Mouse (Mus musculus): ENCODE results near the gene Rd3. TPM values are rescaled to one million over a fixed set of nuclear protein-coding genes. Genes with fewer than 3 reads are reported as not detected.
A peak's percentile ranks its signal among the peaks of the same experiment; 100 is the strongest.

Gene Rd3
- polyA plus RNA-seq, 1 experiment from 2014 or later: 1.9 TPM

DNA sequence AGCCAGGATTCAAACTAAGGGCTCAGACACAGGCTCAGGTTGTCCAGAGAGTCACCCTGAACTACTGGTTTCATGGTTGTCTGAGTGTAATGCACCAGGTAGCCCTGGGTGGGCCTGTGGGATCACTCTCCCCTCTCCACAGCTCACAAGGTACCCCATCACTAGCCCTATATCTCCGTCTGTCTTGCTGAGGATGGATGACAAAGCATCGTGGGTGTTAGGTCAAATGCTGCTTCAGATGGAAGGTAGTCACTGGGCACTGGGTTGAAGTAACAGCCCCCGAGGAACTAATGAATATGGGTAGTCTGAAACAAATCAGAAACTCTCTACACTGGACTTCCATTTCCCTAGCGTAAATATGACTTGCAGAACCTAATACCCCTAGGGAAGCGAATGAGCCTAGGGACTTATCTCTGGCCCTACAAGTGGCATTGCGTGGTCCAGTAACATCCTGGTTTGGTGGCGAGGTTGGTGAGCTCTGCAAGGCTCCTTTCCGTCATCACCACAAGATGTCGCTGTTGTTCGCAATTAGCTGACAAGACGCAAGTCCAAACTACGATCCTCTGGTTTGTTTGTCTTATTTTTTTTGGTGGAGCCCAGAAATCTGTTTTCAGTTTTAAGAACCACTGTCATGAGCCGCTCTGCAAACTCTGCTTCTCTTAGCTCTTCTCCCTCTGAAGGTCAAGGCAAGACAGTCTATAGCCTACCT lies 12.2 kb upstream of the Rd3 start:
- H3K4me2 ChIP-seq: no peak overlapping the region

DNA sequence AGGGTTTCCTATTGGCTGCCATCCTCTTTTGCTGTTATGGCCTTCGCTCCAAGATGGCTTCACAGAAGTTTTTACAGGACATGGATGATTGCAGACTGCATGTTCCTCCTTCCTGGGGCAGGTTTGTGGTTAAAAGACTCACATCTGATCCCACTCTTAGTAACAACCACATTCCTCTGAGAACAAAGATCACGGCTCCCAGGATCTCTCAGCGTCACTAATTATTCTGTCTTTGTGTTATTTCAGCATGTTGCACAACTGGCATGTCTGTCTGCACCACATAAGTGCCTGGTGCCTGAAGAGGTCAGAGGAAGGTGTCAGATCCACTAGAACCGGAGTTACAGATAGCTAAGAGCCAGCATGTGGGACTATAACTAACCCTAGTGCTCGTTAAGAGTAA lies 7.2 kb upstream of the Rd3 start:
- 77% methylated on average over 5 of the region's 5 CpGs for WGBS
- no peaks in the 10 kb centered on the region for H3K27me3 ChIP-seq (replicated peaks)
- no peak overlapping the region for H3K9ac ChIP-seq (replicated peaks)
- no peaks in the 10 kb centered on the region for H3K36me3 ChIP-seq
- no peak overlapping the region for H3K4me3 ChIP-seq (replicated peaks)
- H3K4me2 ChIP-seq: no peak overlapping the region
- no peak overlapping the region for H3K27ac ChIP-seq (replicated peaks)
- H3K9me3 ChIP-seq (replicated peaks): no peaks in the 10 kb centered on the region
- H3K4me1 ChIP-seq: 0 out of 2 replicates have a peak, but pooled peaks cover under 1% of the 10 kb centered on the region
- no peak for ATAC-seq (ENCODE audit: low FRiP score)

More for the DNA sequence above, 12.2 kb upstream of the Rd3 start:
- 18% methylated on average over 13 of the region's 13 CpGs for WGBS
- H3K27ac ChIP-seq (replicated peaks): no peak overlapping the region
- no peaks in the 10 kb centered on the region for H3K36me3 ChIP-seq
- no peaks in the 10 kb centered on the region for H3K4me1 ChIP-seq
- H3K9me3 ChIP-seq (replicated peaks): no peaks in the 10 kb centered on the region
- no peak overlapping the region for H3K4me3 ChIP-seq (replicated peaks)
- ATAC-seq (ENCODE audit: low FRiP score): peak; percentile 50; the same call in 1 of the 2 replicates
- no peaks in the 10 kb centered on the region for H3K27me3 ChIP-seq (replicated peaks)
- H3K9ac ChIP-seq (replicated peaks): no peak overlapping the region

DNA sequence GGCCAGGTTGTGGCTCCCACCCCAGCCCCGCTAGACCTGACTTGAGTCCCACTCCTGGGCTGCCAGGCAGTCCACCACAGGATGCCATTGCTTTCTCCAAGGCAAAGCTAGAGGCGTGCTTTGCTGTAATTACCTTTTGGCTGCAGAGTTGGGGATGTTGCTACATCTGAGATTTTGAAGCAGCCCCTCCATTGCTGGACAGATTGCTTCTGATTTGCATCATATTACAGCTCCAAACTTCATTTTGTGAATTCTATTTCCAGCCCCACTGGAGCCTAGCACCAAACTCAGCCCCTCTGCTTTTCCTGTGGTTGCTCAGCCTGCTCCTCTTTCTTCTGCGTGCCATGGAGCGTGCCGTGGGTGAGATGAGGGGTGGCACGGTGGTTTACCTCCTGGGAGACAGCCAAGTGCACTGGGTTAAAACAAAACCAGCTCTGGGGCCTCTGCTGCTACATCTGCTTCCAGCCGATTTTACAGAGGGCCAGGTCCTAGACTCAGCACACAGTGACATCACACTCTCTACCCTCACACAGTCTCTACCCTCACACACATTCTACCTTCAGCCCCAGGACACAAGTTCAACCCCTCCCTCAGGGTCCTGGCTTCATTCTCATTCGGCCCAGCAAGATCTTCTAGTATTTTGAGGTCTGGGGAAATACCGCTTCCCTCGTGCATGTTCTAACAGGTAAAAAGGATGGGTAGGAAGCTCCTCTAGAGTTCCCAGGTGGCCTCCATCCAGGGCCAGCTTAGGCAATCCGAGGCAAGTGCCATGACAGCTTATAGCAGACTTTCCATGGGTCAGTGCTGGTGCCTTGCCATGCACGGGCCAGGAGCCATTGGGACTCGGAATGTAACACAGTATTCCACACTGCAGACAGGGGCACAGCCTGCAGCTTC lies 2.4 kb upstream of the Rd3 start:
- no peak overlapping the region for H3K9ac ChIP-seq (replicated peaks)
- no peak for ATAC-seq (ENCODE audit: low FRiP score)
- no peak overlapping the region for H3K27ac ChIP-seq (replicated peaks)
- H3K4me2 ChIP-seq: no peak overlapping the region
- H3K27me3 ChIP-seq (replicated peaks): no peaks in the 10 kb centered on the region
- WGBS: 65% methylated on average over 13 of the region's 13 CpGs
- H3K4me1 ChIP-seq: peaks cover 14% of the 10 kb centered on the region
- H3K36me3 ChIP-seq: no peaks in the 10 kb centered on the region
- H3K4me3 ChIP-seq (replicated peaks): no peak overlapping the region
- H3K9me3 ChIP-seq (replicated peaks): no peaks in the 10 kb centered on the region

DNA sequence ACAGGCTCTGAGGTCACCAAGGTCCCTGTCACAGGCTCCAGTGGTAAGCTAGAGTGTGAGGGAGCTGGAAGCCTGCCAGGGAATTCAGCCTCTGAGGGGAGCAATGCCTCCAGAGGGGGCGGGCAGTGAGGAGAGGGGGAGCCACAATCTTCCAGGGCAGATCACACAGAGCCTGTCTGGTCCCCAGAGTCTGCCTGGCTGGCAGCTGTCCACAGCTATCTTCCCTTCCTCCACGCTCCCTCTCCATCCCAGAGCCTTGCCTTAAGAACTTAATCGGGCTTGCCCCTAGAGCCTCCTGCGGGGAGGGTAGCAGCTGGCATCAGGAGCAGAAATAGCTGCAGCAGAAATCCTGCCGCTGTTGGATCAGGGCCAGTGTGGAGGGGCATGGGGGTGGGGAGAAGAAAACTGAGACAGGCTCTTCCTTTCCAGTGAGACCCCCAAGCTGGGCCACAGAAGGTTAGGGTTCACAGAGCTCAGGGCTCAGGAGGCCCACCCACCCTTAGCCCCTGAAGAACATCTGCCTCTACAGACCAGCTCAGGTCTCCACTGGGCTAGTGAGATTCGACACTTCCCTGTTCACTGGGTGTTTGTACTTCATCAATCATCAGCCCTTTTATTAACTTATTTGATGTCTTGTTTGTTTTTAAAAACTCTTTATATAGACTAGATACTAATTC lies 4.4 kb downstream of the Rd3 start:
- WGBS: 25% methylated on average over 5 of the region's 6 CpGs
- H3K4me2 ChIP-seq: no peak overlapping the region

DNA sequence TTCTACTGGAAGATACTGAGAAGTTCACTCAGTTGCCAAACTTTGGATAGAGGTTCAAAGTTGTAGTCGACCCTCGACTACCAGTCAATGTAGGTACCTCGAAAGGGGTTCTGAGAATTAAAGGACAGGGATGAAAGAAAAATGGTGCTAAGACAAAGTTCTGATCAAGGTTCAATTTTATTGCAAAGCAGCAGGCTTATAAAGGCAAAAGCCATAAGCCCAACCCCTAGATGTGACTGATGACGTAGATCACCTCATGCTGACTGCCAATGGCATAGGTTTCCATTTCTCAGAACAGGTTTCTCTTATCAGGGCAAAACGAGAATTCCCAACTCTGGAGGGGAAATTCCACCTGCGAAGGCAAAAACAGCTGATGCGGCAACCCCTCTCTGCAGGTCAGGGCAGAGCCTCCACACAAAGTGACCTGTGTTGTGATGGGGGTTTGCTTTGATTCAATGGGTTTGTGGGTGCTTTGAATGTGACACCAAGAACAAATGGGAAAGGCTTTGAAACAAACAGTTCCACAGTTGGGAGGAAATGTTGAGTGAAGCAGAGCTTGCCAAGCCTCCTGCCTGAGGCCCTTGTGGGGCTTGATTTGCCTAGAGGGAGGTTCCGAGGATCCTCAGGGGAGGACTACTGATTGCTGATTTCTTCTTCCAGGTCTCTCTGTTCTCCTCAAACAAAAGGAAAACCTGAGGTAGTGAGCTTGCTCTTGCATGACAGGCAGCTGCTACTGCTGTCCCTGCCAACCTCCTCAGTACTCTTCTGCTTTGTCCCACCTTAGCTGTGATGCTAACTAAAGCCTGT lies 9.7 kb downstream of the Rd3 start:
- Histone ChIP-seq H3K27me3 (replicated peaks) (0 out of 2 replicates have a peak, but pooled peaks cover 3% of the 10 kb centered on the region), H3K9ac (replicated peaks) (no peak overlapping the region), H3K4me3 (replicated peaks) (no peak overlapping the region), H3K9me3 (replicated peaks) (no peaks in the 10 kb centered on the region), H3K4me1 (peaks cover 8% of the 10 kb centered on the region; the same call in 1 of the 2 replicates), H3K27ac (replicated peaks) (no peak overlapping the region), H3K4me2 (no peak overlapping the region), H3K36me3 (no peaks in the 10 kb centered on the region)
- no peak for ATAC-seq (ENCODE audit: low FRiP score)
- 82% methylated on average over 8 of the region's 8 CpGs for WGBS

More for the DNA sequence above, 4.4 kb downstream of the Rd3 start:
- H3K27ac ChIP-seq (replicated peaks): no peak overlapping the region
- peak; percentile 67; the same call in 1 of the 2 replicates for ATAC-seq (ENCODE audit: low FRiP score)
- no peak overlapping the region for H3K9ac ChIP-seq (replicated peaks)
- no peaks in the 10 kb centered on the region for H3K36me3 ChIP-seq
- peaks cover 19% of the 10 kb centered on the region for H3K4me1 ChIP-seq
- H3K4me3 ChIP-seq (replicated peaks): no peak overlapping the region
- no peaks in the 10 kb centered on the region for H3K9me3 ChIP-seq (replicated peaks)
- 0 out of 2 replicates have a peak, but pooled peaks cover 3% of the 10 kb centered on the region for H3K27me3 ChIP-seq (replicated peaks)

DNA sequence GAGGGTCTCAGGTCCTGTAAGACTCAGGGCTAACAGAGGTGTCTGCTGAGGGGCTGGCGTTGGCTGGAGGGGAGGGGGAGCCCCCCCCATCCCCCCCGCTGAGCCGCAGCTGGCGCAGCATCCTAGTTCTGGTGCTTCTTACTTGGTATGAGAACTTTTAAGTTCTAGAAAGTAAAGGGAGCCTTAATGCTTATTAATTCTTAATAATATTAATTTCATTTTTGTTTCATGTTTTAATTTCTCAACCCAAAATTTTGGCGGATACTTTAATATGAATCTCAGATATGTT lies 10.3 kb downstream of the Rd3 start:
- Histone ChIP-seq H3K4me1 (peaks cover 8% of the 10 kb centered on the region; the same call in 1 of the 2 replicates), H3K9me3 (replicated peaks) (no peaks in the 10 kb centered on the region), H3K27ac (replicated peaks) (no peak overlapping the region), H3K4me2 (no peak overlapping the region), H3K36me3 (no peaks in the 10 kb centered on the region), H3K4me3 (replicated peaks) (no peak overlapping the region), H3K27me3 (replicated peaks) (0 out of 2 replicates have a peak, but pooled peaks cover 3% of the 10 kb centered on the region), H3K9ac (replicated peaks) (no peak overlapping the region)
- 51% methylated on average over 5 of the region's 5 CpGs for WGBS
- no peak for ATAC-seq (ENCODE audit: low FRiP score)

DNA sequence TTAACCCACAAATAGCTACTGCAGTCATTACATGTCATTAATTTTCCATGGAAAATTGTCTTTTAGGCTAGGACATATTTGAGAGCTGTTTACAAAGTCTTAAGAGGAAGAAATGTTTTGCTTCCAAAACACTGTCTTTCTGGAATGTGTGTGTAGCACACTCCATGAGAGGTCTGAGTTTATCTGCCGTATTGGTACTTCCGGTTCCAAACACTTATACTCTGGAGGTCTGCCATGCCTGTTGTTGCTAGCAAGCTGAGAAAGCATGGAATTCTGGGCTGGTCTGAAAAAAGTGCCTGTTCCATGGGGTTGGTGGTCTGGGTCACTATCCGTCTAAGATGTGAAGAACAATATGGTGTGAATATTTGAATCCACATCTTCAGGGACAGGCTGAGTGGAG lies 11.5 kb downstream of the Rd3 start:
- H3K4me2 ChIP-seq: no peak overlapping the region
- H3K4me3 ChIP-seq (replicated peaks): no peak overlapping the region
- 92% methylated on average over 3 of the region's 3 CpGs for WGBS
- ATAC-seq (ENCODE audit: low FRiP score): no peak
- no peak overlapping the region for H3K27ac ChIP-seq (replicated peaks)
- no peak overlapping the region for H3K9ac ChIP-seq (replicated peaks)
- H3K9me3 ChIP-seq (replicated peaks): no peaks in the 10 kb centered on the region
- H3K36me3 ChIP-seq: no peaks in the 10 kb centered on the region
- H3K27me3 ChIP-seq (replicated peaks): 0 out of 2 replicates have a peak, but pooled peaks cover 3% of the 10 kb centered on the region
- peaks cover 8% of the 10 kb centered on the region; the same call in 1 of the 2 replicates for H3K4me1 ChIP-seq

DNA sequence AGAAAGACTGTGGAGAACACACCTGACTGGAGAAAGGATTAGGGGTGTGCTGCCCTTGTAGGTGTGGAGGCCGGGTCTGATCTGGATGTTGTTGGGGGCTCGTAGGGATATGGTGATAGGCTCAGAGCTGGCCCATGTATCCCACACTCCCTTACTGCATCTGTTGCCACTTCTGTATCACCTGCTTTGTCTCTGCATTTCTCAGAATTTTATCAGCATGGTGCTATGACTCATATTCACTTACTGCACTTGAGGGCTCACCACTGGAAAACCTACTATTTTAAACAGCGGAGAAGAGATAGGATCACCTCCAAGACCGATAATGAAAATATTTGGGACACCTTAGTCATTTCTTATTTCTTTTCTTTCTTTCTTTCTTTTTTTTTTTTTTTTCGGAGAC lies 11.9 kb downstream of the Rd3 start:
- Histone ChIP-seq H3K9me3 (replicated peaks) (no peaks in the 10 kb centered on the region), H3K4me2 (peak overlapping the region; percentile 62), H3K9ac (replicated peaks) (no peak overlapping the region), H3K4me3 (replicated peaks) (0 out of 2 replicates have a peak overlapping the region, but pooled peaks have one; percentile 59), H3K4me1 (peaks cover 8% of the 10 kb centered on the region; the same call in 1 of the 2 replicates), H3K36me3 (no peaks in the 10 kb centered on the region), H3K27ac (replicated peaks) (no peak overlapping the region), H3K27me3 (replicated peaks) (0 out of 2 replicates have a peak, but pooled peaks cover 3% of the 10 kb centered on the region)
- 99% methylated on average over 5 of the region's 5 CpGs for WGBS
- no peak for ATAC-seq (ENCODE audit: low FRiP score)

DNA sequence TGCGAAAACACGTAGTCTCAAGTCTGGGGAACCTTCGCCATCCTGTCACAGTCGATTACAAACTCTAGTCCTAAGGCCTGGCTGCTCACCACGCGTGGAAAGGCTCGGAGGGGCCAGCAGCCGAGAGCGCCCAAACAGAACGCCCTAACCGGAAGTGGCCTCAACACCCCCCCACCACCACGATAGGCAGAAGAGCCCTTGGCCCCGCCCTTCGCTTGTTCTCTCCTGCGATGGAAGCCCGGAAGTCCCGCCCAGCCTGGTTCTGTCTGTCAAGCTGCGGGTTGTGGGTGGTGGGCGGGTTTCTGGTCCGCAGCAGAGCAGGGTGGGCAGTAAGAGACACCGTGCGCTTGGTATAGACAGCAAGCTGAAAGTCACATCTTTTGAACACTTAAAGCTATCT lies 12.8 kb downstream of the Rd3 start:
- ATAC-seq (ENCODE audit: low FRiP score): peak; percentile 99
- under 1% methylated on average over 22 of the region's 22 CpGs for WGBS
- peaks cover 8% of the 10 kb centered on the region; the same call in 1 of the 2 replicates for H3K4me1 ChIP-seq
- 0 out of 2 replicates have a peak, but pooled peaks cover 3% of the 10 kb centered on the region for H3K27me3 ChIP-seq (replicated peaks)
- H3K36me3 ChIP-seq: no peaks in the 10 kb centered on the region
- H3K4me3 ChIP-seq (replicated peaks): peak overlapping the region; percentile 59
- H3K27ac ChIP-seq (replicated peaks): peak overlapping the region; percentile 88
- H3K4me2 ChIP-seq: peak overlapping the region; percentile 62
- no peaks in the 10 kb centered on the region for H3K9me3 ChIP-seq (replicated peaks)
- peak overlapping the region; percentile 72 for H3K9ac ChIP-seq (replicated peaks)

DNA sequence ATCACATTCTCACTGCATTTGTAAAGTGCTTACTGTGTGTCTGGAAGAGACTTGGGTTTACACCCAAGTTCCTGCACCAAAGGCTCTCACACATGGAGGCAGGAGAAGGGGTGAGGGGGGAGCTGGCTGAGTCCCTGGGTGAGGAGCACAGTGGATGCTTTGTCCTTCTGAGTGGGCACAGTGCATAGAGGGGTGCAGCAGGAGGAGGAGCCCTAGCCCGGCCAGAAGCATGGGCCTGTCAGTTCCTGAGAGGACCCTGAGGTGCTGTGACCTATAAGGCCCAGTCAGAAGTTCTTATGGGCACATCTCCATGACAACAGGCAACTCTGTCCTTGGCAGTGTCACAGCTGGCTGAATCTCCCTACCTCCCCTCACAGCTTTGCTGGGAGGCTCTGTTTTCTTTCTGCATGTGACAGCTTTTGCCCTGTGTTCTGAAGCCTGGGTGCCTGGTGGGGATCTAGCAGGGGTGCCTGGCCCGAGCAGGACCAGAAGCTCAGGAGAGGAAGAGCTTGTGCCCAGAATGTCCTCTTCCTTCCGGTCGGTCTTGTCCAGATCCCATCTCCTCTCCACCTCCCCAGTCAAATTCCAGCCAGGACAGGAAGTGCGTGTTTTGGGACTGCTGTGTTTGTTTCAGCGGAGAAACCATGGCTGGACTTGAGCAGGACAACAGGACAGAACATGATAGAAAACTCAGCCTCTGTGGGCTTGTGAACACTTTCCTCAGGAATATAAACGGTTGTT lies 15.0 kb downstream of the Rd3 start:
- no peaks in the 10 kb centered on the region for H3K36me3 ChIP-seq
- no peak overlapping the region for H3K4me2 ChIP-seq
- H3K9me3 ChIP-seq (replicated peaks): no peaks in the 10 kb centered on the region
- H3K27me3 ChIP-seq (replicated peaks): no peaks in the 10 kb centered on the region
- 77% methylated on average over 7 of the region's 7 CpGs for WGBS
- ATAC-seq (ENCODE audit: low FRiP score): peak; percentile 42; the same call in 1 of the 2 replicates
- peak overlapping the region; percentile 37; the same call in 1 of the 2 replicates for H3K27ac ChIP-seq (replicated peaks)
- H3K4me3 ChIP-seq (replicated peaks): no peak overlapping the region
- H3K9ac ChIP-seq (replicated peaks): no peak overlapping the region
- H3K4me1 ChIP-seq: peaks cover 8% of the 10 kb centered on the region; the same call in 1 of the 2 replicates
